Mouse (Mus musculus): ENCODE measurements at regions not wholly inside any gene's neighbourhood (a gene's known extent, or its start where the extent isn't known, plus 50 kb on each side); places are given as distances from the start of the nearest gene placed in this dataset.
"Not testable (repeated sequence)": the region's sequence is repeated elsewhere in the genome, so short reads cannot be mapped to it uniquely, and the experiment has no call there.

DNA sequence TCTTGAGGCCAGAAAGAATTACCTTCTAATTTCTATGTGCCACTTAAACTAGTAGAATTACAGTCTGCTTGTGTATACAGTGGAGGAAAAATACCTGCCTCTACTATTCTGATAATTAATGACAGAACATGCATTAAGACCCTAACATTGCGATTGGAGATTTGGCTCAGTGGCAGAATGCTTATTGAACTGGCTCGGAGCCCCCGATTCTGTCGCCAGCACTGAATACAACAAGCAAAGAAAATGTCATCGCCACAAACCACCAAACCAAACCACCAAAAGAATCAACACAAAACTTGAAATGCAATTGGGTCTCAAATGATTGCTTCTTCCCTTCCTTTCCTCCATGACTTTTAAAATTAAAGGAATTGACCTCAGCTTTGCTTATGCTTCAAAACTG lies 122.9 kb upstream of the Emcn start:
- DNase-seq (ENCODE audit: low spot score) = no peak

DNA sequence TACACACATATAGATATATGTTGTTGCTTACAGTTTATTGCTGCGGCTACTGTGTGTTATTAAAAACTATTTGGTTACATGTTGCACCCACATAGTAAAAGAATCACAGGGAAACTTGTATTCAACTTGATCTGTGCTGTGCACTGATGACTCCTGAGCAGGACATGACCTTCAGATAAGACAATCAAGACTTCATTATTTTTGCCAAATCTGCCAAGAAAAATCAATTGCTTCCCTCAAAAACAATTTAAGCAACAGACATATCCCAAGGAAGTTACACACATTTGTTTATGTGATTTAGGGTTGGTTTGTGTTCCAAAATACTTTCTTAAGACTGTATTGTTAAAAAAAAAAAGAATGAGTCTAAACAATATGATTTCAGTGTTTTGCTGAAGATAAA lies 114.7 kb upstream of the Emcn start:
- DNase-seq (ENCODE audit: low spot score) = no peak

GRCm38 (mm10) chr3:137227122-137227838 lies 113.6 kb upstream of the Emcn start:
- DNase-seq (ENCODE audit: low spot score) = no peak

GRCm38 (mm10) chr3:137228416-137228815 lies 112.5 kb upstream of the Emcn start:
- DNase-seq (ENCODE audit: low spot score) = no peak

GRCm38 (mm10) chr3:137242877-137243276 lies 98.0 kb upstream of the Emcn start:
- DNase-seq (ENCODE audit: low spot score) = no peak

DNA sequence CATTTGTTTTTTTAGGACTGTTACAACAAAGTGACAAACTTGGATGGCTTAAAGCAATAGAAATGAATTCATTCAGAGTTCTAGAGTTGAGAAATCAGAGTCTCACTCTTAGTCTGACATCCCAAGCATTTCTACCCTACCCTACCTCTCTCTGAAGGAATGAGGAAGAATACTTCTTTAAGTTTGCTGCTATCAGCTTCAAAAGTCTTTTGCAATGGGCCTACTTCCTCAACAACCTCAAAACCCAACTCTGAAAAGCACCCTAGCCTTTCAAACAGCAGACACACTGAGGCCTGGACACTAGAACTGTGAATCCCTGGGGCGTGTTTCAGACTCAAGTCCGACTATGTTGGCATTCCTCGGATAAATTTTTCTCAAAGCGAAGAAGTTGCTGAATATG lies 77.0 kb upstream of the Emcn start:
- no peak for DNase-seq (ENCODE audit: low spot score)

DNA sequence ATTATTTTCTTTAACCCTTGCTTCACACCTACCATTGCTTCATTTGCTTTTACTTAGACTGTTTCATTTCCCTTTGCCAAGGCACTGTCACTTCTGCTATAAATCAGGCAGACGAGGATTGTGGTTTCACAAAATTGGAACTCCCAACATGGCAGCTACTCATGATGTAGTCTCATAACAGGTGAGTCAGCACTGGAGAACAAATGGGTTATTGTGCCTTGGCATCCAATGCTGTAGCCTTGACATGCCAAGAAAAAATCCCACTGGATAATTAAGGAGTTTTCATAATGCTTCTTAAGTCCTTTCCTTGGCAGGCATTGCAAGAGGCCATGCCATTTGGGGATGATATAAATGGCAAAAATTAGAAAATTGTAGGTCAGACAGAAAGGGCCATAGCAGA lies 73.1 kb upstream of the Emcn start:
- no peak for DNase-seq (ENCODE audit: low spot score)

GRCm38 (mm10) chr3:137275444-137275843 lies 65.4 kb upstream of the Emcn start:
- DNase-seq (ENCODE audit: low spot score) = no peak

GRCm38 (mm10) chr3:137279284-137279683 lies 61.6 kb upstream of the Emcn start:
- no peak for DNase-seq (ENCODE audit: low spot score)

DNA sequence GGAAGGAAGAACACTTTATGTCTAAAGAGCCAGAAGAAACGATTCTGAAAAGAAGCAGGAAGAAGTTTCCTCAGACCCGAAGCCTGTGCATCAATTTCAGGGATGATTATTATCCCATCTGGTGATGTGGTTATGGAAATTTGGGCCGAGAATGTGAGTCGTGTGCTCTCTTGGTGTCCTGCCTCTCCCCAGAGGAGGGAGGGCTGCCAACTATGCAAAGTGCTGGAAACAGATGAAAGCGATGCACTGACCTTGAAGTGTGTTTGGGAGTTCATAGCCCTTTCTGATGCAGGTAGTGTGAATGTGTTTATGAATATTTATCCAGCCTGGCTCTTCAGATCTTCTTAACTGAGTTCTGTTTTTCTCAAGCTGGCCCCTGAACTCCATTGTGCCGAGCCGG lies 59.8 kb upstream of the Emcn start:
- no peak for DNase-seq (ENCODE audit: low spot score)

GRCm38 (mm10) chr3:137287558-137287957 lies 53.3 kb upstream of the Emcn start:
- not testable (repeated sequence) for DNase-seq (ENCODE audit: low spot score)

DNA sequence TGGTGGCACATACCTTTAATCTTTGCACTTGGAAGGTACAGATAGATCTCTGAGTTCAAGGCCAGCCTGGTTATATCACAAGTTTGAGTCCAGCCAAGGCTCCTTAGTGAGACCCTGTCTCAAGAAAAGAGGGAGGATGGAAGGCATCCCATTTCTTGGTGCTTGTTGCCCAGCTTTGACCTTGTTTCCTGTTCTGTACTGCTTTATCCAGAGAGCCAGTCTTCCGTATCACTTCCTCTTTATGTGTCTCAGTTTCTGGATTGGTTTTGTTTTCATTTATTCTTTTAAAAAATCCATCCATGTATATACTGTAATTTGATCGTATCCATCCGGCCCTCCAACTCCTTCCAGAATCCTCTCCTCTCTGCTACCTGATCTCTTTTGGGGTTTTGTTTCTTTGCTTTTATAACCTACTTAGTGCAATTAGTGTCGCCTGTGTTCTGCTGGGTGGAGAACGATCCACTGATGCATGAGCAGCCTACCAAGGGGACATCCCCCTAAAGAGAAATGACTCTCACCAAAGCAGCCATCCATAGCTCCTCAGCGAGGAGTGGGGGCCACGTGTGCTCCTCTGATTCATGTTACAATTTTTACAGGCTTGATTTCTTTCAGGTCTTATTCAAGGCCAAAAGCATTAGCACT lies 52.4 kb upstream of the Emcn start:
- no peak for DNase-seq (ENCODE audit: low spot score)

DNA sequence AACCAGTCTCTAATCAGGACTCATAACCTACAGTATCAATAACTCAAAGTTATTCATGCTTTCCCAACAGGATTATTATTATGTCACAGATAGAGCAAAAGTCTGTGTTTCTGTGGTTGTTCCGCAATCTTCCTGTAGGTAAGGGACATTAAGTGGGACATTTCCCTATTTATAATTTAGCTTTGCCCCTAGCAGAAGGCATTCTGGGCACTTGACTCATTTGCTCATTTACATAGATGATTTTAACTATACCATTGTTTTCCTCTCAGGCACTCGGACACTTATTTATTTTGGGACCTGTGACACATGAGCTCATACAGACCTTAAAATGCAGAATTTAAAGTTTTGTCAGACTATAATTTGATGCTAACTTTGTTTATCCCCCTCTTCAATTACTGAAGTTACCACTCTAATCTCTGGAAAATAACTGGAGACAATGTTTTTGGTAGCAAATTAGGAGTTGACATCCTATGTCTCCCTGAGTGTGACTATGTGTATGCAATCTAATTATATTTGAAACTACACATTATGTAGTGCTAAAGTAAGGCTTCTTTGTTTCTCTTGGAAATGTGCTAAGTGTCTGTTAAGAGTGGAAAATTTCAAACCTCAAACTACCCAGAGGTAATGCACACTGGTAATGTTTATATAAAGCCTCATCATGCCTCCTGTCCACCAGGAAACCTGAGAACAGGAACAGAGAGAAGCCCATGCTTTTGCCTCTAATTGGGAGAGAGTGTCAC lies 51.8 kb upstream of the Emcn start:
- no peak for DNase-seq (ENCODE audit: low spot score)

GRCm38 (mm10) chr3:137289683-137289984 lies 51.2 kb upstream of the Emcn start:
- no peak for DNase-seq (ENCODE audit: low spot score)

Data from layer of hippocampus, adult 11-12 months (tissue).